Mouse (Mus musculus): Measurements from ENCODE around the gene Nup43. TPM values are rescaled to one million over a fixed set of nuclear protein-coding genes. Genes with fewer than 3 reads are reported as not detected.
A peak's percentile ranks its signal among the peaks of the same experiment; 100 is the strongest.

Nup43 gene
- polyA plus RNA-seq, 1 experiment from 2014 or later: 55.2 TPM

DNA sequence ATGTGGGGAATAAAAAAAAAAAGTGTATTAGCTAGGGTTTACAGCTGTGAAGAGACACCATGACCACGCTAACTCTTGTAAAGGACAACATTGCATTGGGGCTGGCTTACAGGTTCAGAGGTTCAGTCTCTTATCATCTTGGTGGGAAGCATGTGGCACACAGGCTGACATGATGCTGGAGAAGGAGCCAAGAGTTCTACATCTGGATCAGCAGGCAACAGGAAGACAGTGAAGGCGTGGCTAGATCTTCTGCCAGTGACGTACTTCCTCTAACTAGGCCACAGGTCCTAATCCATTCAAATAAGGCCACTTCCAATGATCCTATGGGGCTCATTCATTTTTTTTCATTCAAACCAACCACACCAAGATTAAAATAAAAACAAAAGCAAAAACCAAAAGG, 32.8 kb downstream of the Nup43 start:
- peaks cover 92% of the 10 kb centered on the region for H3K36me3 ChIP-seq
- H3K4me3 ChIP-seq (replicated peaks): no peak overlapping the region
- 75% methylated on average over 3 of the region's 3 CpGs for WGBS
- no peaks in the 10 kb centered on the region for H3K9me3 ChIP-seq (replicated peaks)
- no peak overlapping the region for H3K27ac ChIP-seq
- no peaks in the 10 kb centered on the region for H3K27me3 ChIP-seq
- ATAC-seq (replicated peaks; ENCODE audit: low FRiP score): no peak
- no peak overlapping the region for H3K4me2 ChIP-seq
- no peaks in the 10 kb centered on the region for H3K4me1 ChIP-seq
- no peak overlapping the region for H3K9ac ChIP-seq

DNA sequence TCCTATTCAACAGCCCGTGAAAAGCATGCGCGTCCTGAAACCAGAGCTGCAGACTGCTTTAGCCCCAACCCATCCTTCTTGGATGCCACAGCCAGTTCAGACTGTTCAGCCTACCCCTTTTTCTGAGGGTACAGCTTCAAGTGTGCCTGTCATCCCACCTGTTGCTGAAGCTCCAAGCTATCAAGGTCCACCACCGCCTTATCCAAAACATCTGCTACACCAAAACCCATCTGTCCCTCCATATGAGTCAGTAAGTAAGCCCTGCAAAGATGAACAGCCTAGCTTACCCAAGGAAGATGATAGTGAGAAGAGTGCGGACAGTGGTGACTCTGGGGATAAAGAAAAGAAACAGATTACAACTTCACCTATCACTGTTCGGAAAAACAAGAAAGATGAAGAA, 35.3 kb downstream of the Nup43 start:
- peaks cover 93% of the 10 kb centered on the region for H3K36me3 ChIP-seq
- H3K4me2 ChIP-seq: no peak overlapping the region
- H3K4me3 ChIP-seq (replicated peaks): no peak overlapping the region
- no peaks in the 10 kb centered on the region for H3K9me3 ChIP-seq (replicated peaks)
- H3K27me3 ChIP-seq: no peaks in the 10 kb centered on the region
- H3K4me1 ChIP-seq: no peaks in the 10 kb centered on the region
- H3K9ac ChIP-seq: no peak overlapping the region
- no peak for ATAC-seq (replicated peaks; ENCODE audit: low FRiP score)
- no peak overlapping the region for H3K27ac ChIP-seq
- WGBS: 92% methylated on average over 6 of the region's 6 CpGs

DNA sequence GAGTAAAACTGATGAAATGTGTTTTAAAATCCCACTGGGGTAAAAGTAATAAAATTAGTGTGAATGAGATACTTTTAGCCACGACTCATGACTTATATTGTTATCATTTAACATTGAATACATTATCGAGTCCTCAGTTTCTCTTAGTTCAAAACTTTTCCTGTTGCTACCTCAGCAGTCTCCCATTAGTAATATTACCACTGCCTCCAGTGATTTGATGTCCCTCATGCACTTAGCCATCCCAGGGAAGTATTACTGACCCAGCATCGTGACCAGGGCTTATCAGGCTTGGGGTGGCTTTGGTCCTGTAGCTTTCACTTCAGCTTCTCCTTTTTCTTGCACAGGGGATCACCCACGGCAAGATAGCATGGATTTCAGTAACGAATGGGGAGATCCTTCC, 42.8 kb downstream of the Nup43 start:
- 91% methylated on average over 5 of the region's 5 CpGs for WGBS
- Histone ChIP-seq H3K9me3 (replicated peaks) (no peaks in the 10 kb centered on the region), H3K4me3 (replicated peaks) (no peak overlapping the region), H3K27me3 (no peaks in the 10 kb centered on the region), H3K4me1 (no peaks in the 10 kb centered on the region), H3K9ac (no peak overlapping the region), H3K27ac (no peak overlapping the region), H3K4me2 (no peak overlapping the region), H3K36me3 (peaks cover 81% of the 10 kb centered on the region)
- ATAC-seq (replicated peaks; ENCODE audit: low FRiP score): no peak

DNA sequence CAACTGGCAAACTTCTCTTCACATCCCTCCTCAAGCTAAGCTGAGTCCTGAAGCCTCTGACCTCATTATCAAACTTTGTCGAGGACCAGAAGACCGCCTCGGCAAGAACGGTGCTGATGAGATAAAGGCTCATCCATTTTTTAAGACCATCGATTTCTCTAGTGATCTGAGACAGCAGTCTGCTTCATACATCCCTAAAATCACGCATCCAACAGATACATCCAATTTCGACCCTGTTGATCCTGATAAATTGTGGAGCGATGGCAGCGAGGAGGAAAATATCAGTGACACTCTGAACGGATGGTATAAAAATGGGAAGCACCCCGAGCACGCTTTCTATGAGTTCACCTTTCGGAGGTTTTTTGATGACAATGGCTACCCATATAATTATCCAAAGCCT, 45.2 kb downstream of the Nup43 start:
- Histone ChIP-seq H3K4me2 (no peak overlapping the region), H3K9ac (no peak overlapping the region), H3K36me3 (peaks cover 66% of the 10 kb centered on the region), H3K27me3 (no peaks in the 10 kb centered on the region), H3K4me1 (no peaks in the 10 kb centered on the region), H3K4me3 (replicated peaks) (no peak overlapping the region), H3K27ac (no peak overlapping the region), H3K9me3 (replicated peaks) (no peaks in the 10 kb centered on the region)
- ATAC-seq (replicated peaks; ENCODE audit: low FRiP score): no peak
- WGBS: 92% methylated on average over 13 of the region's 13 CpGs

DNA sequence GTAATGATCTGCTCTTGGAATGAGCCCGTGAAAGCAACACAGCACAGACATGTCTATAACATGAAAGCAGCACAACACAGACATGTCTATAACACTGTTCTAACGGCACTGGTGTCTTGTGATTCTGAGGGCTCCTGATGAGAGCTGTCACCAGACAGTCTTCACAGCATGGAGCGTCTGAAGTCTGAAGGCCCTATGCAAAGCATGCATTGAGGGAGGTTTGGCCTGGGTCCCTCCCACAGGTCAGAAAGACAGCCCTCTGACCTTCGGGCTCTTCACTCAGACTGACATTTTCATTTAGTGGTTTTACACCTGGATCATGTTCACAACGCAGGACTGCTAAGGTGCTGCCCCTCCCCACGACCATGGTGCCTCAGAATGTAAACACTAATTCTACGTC, 47.8 kb downstream of the Nup43 start:
- H3K9ac ChIP-seq: no peak overlapping the region
- no peak overlapping the region for H3K4me2 ChIP-seq
- 53% methylated on average over 7 of the region's 7 CpGs for WGBS
- no peaks in the 10 kb centered on the region for H3K4me1 ChIP-seq
- H3K36me3 ChIP-seq: peaks cover 50% of the 10 kb centered on the region
- no peak overlapping the region for H3K4me3 ChIP-seq (replicated peaks)
- H3K9me3 ChIP-seq (replicated peaks): no peaks in the 10 kb centered on the region
- H3K27ac ChIP-seq: no peak overlapping the region
- no peaks in the 10 kb centered on the region for H3K27me3 ChIP-seq
- no peak for ATAC-seq (replicated peaks; ENCODE audit: low FRiP score)

GRCm38 (mm10) chr10:7725751-7726500, 58.6 kb downstream of the Nup43 start, which contains the start of gene Katna1:
Gene Katna1, plus strand, starts transcription at chr10:7726000.
- Histone ChIP-seq H3K27me3 (no peaks in the 10 kb centered on the region), H3K27ac (peak within 1 kb of the TSS; percentile 85), H3K4me2 (peak within 1 kb of the TSS; percentile 71), H3K36me3 (no peaks in the 10 kb centered on the region), H3K4me1 (peaks cover 16% of the 10 kb centered on the region), H3K4me3 (replicated peaks) (peak within 1 kb of the TSS; percentile 89), H3K9me3 (replicated peaks) (no peaks in the 10 kb centered on the region), H3K9ac (peak within 1 kb of the TSS; percentile 72)
- WGBS: under 1% methylated on average over 49 of the region's 49 CpGs
- peak; percentile 99 for ATAC-seq (replicated peaks; ENCODE audit: low FRiP score)

- Histone ChIP-seq H3K27ac (peak overlapping the region; percentile 85; the same call in 1 of the 2 replicates), H3K4me3 (replicated peaks) (peak overlapping the region; percentile 89), H3K9ac (peak overlapping the region; percentile 72), H3K36me3 (no peaks in the 10 kb centered on the region), H3K27me3 (no peaks in the 10 kb centered on the region), H3K4me2 (peak overlapping the region; percentile 71), H3K4me1 (peaks cover 16% of the 10 kb centered on the region), H3K9me3 (replicated peaks) (no peaks in the 10 kb centered on the region)
- under 1% methylated on average over 8 of the region's 8 CpGs for WGBS
- ATAC-seq (replicated peaks; ENCODE audit: low FRiP score): no peak
These were observed 59.2 kb downstream of the Nup43 start for GRCm38 (mm10) chr10:7726501-7726812.

- WGBS: 22% methylated on average over 3 of the region's 3 CpGs
- Histone ChIP-seq H3K4me1 (peaks cover 16% of the 10 kb centered on the region), H3K4me3 (replicated peaks) (peak overlapping the region; percentile 89), H3K9me3 (replicated peaks) (no peaks in the 10 kb centered on the region), H3K27ac (no peak overlapping the region), H3K27me3 (no peaks in the 10 kb centered on the region), H3K4me2 (peak overlapping the region; percentile 71), H3K36me3 (no peaks in the 10 kb centered on the region), H3K9ac (peak overlapping the region; percentile 29; the same call in 1 of the 2 replicates)
- ATAC-seq (replicated peaks; ENCODE audit: low FRiP score): no peak
These were observed 59.7 kb downstream of the Nup43 start for GRCm38 (mm10) chr10:7727011-7727410.

Other genes starting within 250 kb of the Nup43 start
- gene Ulbp1, start 193.9 kb upstream of the Nup43 start, polyA plus RNA-seq (2015; fragmentation: Nextera tagmentation; extraction: Ambion mirVana): 3.1 and 4.5 TPM in 2 replicates
- 1.8 and 2.4 TPM in 2 replicates for gene Lrp11, start 77.7 kb upstream of the Nup43 start, polyA plus RNA-seq (2015; fragmentation: Nextera tagmentation; extraction: Ambion mirVana)
- gene Pcmt1, start 13.6 kb downstream of the Nup43 start, polyA plus RNA-seq (2015; fragmentation: Nextera tagmentation; extraction: Ambion mirVana): 115 and 122 TPM in 2 replicates
- 8.6 and 9.1 TPM in 2 replicates for gene Lats1, start 13.7 kb downstream of the Nup43 start, polyA plus RNA-seq (2015; fragmentation: Nextera tagmentation; extraction: Ambion mirVana)
- 56.6 and 57.7 TPM in 2 replicates for gene Katna1, start 58.5 kb downstream of the Nup43 start, polyA plus RNA-seq (2015; fragmentation: Nextera tagmentation; extraction: Ambion mirVana)
- 88.9 and 90.9 TPM in 2 replicates for gene Ginm1, start 125.3 kb downstream of the Nup43 start, polyA plus RNA-seq (2015; fragmentation: Nextera tagmentation; extraction: Ambion mirVana)
- 39.0 and 39.5 TPM in 2 replicates for gene Ppil4, start 125.4 kb downstream of the Nup43 start, polyA plus RNA-seq (2015; fragmentation: Nextera tagmentation; extraction: Ambion mirVana)
- gene Zc3h12d, start 165.0 kb downstream of the Nup43 start, polyA plus RNA-seq (2015; fragmentation: Nextera tagmentation; extraction: Ambion mirVana): 0.14 TPM in 2 replicates

Data from kidney, embryonic 15.5 days (tissue).